Mouse (Mus musculus) megakaryocyte, embryonic 14.5 days (primary cell): ENCODE results near the gene Cav1.

Source experiments
- FLI1 ChIP-seq: IDR thresholded peaks from 2 replicates; pipeline ENCODE4 v1.6.1; 2012; ENCODE audit warnings: low read length, inconsistent platforms, mixed read lengths
- GATA1 ChIP-seq: IDR thresholded peaks from 3 replicates; pipeline ENCODE4 v1.6.1; 2012; ENCODE audit warnings: mixed read lengths, low read length, inconsistent platforms, borderline replicate concordance

- TF ChIP-seq FLI1 (no peak), GATA1 (no peak)
These were observed 79.4 kb downstream of the Cav1 start for GRCm38 (mm10) chr6:17385531-17385930.
